Mouse (Mus musculus): ENCODE measurements around the gene Fgf11.

The Fgf11 gene

DNA sequence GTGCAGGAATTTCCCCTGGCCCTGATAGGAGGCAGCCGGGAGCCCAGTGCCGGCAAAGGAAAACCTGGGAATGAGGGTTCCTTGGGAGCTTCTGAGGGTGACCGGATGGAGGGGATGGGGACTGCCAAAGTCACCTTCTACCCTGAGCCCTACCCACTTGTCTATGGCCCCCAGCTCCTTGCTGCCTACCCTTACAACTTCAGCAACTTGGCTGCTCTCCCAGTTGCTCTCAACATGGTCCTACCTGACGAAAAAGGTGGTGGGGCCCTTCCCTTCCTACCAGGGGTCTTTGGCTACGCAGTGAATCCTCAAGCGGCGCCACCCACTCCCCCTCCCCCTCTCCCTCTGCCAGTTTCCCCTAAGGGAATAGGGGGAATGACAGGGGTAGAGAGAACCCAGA lies 22.7 kb downstream of the Fgf11 start:
- no peak for DNase-seq

DNA sequence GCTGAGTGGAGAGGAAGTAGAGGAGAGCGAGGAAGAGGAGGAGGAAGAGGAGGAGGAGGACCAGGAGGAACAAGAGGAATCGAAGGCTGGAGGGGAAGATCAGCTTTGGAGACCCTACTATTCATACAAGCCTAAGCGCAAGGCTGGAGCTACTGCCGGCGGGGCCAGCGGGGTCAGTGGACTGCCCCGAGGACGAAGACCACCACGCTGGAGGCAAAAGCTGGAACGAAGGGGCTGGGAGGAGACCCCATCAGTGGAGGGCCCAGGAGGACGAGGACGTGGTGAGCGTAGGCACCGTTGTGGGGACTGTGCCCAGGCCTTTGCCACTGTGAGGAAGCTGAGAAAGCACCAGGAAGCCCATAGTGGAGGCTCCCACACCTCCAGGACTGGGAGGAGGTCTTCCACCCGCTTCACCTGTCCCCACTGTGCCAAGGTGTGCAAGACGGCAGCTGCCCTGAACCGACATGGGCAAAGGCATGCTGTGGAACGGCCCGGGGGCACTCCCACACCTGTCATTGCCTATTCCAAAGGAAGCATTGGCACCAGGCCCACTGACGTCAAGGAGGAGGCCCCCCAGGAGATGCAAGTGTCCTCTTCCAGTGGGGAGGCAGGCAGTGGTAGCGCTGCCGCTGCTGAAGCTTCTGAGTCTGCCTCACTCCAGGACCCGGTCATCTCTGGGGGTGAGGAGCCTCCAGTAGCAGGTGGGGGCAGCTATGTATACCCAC lies 23.2 kb downstream of the Fgf11 start:
- DNase-seq, result no peak

DNA sequence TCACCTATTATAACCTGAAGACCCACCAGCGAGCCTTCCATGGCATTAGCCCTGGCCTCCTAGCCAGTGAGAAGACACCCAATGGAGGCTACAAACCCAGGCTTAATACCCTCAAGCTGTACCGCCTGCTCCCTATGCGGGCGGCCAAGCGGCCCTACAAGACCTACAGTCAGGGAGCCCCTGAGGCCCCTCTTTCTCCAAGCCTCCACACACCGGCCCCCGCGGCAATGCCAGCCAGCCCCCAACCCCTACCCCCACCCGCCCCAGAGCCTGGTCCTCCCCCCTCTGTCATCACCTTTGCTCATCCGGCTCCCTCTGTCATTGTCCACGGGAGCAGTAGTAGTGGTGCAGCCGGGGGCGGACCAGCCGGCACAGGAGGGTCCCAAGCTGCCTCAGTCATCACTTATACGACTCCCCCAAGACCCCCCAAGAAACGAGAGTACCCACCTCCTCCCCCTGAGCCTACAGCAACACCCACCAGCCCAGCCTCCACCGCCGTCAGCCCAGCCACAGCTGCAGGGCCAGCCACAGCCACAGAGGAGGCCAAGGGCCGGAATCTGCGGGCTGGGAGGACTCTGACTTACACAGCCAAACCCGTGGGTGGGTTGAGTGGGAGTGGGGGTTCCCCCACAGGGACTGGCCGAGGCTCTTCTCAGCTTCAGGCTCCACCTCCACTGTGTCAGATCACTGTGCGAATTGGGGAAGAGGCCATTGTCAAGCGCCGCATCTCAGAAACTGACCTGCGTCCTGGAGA lies 24.0 kb downstream of the Fgf11 start:
- DNase-seq, result no peak

DNA sequence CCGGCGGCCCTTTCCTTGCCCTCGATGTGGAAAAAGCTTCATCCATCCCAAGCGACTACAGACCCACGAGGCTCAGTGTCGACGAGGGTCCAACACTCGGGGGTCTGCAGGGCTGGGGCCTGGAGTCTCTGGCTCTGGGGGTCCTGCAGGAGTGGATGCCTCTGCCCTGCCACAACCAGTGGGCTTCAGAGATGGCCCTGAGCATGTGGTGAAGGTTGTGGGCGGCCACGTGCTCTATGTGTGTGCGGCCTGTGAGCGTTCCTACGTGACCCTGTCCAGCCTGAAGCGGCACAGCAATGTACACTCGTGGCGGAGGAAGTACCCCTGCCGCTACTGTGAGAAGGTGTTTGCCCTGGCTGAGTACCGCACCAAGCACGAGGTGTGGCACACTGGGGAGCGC lies 25.2 kb downstream of the Fgf11 start:
- DNase-seq, result no peak

DNA sequence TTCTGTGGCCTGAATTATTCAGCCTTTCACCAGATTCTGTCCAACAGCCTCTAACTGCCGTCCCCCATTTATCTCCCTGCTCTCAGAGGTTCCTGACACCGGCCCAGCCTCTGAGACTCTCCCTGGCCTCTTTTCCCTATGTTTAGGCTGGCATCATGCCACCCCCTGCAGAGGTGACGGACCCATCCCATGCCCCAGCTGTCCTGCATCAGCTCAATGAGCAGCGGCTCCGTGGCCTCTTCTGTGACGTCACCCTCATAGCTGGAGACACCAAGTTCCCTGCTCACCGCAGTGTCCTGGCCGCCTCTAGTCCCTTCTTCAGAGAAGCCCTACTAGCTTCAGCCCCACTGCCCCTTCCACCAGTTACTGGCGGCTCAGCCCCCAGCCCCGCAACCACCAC lies 25.9 kb downstream of the Fgf11 start:
- DNase-seq, result peak; percentile 29

DNA sequence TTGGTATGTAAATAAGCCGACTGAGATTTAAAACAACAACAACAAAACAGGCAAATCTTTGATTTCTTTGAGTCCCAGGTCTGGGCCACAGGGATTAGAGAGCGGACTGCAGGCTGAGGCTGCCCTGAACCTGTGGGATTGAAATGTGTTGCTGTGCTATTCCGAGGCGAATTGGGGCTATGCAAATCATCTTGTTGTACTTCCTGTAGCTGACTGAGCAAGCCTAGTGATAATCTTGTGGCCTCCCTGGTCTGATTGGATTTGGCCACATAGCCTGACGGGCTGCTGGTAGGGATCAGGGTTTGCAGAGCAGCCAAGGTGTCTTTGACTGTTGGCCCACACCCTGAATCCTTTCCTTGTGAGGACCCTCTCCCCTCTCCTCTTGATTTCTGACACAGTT lies 26.7 kb downstream of the Fgf11 start:
- DNase-seq, result peak; percentile 24

DNA sequence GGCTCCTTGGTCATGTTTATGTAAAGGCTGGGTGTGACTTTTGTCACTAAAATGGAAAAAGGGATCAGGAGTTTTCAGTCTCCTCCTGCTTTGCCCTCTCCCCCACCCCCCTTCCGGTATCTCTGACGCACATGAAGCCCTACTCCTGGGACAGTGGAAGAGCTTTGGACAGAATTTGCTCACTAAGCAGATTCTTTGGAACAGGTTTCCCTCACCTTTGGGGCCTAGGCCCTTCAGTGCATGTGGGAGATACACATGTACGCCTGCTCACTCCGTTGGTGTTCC lies 34.1 kb downstream of the Fgf11 start:
- DNase-seq, result no peak

DNA sequence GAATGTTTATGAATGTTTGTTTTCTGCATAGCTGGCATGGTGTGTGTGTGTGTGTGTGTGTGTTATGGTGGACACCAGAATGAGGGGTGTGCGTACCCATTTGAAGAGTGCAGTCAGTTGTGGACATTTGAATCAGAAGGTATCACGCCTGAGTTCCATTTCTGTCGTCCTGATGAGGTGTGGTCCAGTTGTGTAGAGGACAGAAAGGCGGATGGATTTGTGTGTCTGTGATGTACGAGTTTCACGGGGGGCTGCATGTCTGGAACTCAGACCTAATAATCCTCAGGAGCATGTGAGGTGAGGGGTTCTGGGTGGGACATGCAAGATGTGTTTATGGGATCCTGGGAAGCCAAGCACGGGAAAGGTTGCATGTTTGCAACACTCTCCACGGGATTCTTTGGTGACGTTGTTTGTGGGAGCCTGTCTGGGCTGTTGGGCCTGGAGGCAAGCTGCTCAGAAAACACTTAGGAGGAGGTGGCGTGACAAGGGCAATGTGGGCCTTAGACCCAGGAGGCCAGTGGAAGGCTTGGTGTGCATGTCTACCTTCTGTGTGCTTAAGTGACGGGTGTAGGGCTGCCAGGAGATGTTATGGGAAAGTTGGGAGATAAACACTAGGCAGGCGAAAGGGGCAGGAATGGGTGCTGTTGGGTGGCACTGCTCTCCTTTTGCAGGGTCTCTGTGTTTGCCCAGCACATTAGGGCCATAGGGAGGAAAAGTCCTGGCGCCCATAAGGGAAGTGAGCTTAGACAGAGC lies 34.6 kb downstream of the Fgf11 start:
- DNase-seq, result peak; percentile 19

DNA sequence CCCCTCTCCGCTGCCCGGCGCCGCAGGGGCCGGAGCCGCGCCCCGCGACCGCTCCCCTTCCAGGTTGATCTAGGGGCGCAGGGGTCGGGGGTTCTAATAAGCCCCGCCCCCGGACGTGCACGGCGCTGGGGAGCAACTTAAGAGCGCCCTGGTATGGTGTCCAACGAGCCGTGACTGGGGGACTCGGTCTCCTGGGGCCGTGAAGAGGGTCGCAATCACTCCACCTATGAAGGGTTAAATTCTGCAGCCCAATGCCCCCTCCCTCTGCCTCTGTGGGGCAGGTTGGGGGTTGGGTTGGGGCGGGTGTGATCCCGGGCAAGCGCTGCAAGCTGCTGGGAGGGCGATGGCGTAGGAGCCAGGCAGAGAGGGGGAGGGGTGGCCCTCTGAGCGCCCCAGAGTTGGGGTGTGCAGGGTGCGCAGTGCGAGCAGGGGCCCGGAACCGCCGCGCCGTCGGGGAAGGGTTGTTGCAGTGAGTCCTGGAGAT lies 35.5 kb downstream of the Fgf11 start:
- peak; percentile 79 for DNase-seq

DNA sequence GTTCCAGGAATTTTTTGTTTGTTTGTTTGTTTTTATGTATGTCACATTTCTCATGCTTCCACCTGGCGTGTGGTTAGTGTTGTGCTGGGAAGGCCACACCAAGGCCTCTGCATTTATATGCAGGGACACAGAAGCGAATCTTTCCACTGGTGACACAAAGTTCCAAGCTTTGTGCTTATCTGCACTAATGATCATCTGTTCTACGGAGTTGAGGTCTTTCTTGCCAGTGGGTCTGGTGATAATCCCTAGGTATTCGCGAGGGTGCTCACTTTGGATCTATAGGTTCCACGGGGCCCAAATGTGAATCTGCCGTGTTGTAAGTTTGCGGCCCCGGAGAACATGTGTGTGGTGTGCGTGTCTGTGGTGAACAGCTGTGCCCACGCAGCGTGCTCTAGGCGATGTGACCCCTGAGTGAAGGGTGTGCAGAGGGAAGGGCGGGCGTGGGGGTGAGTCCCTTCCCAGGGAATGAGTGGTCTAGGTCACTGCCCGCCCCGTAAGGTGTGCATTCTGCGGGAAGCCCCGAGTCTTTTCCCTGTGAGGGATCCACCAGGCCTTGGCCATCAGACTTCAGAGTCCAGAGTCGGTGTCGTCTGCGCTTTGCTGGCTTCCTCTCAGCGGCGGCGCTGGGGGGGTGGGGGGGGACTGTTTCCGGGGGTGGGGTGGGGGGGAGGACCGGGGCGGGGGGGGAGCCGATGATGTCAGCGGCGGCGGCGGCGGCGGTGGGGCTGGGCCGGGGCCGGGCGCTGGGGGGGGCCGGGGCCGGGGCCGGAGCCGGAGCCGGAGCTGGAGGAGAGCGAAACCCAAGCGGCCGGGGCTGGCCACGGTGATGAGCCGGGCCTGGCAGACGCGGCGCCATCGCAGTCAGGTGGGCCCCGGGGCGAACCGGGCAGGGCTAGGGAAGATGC lies 36.2 kb downstream of the Fgf11 start, which contains the start of gene Zbtb4:
TSS of gene Zbtb4 (plus strand) at position 692 of the 905 bp plus-strand sequence.
- DNase-seq, result peak; percentile 58

DNA sequence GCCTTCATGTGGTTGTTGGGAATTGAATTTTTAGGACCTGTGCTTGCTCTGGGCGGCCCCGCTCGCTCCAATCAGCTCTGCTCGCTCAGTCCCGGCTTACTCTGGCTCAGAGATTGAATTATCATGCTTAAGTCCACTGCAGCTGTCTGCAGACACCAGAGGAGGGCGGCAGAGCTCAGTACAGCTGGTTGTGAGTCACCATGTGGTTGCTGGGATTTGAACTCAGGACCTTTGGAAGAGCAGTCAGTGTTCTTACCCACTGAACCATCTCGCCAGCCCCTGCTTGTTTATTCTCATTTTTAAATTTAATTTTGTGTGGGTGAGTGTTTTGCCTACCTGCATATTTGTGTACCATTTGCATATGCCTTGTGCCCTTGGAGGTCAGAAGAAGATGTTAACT lies 38.1 kb downstream of the Fgf11 start:
- DNase-seq, result peak; percentile 35

DNA sequence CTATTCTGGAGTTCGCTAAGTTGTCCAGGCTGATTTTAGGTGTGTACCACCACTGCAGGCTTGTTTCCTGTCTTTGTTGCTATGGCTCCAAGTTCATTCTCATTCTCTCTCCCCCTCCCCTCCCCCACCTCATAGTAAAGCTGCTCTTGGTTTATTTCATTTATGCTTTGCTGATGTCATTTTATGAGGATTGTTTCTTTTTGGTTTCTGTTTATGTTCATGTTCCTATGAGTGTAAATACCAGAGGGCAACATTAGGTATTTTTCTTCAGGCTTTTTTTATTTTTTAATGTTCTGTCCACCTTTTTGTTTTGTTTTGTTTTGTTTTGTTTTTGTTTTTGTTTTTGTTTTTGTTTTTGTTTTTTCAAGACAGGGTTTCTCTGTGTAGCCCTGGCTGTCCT lies 39.8 kb downstream of the Fgf11 start, which contains the start of gene Slc35g3:
TSS of gene Slc35g3 (minus strand) at position 101 of the 400 bp plus-strand sequence.
- DNase-seq, result no peak

DNA sequence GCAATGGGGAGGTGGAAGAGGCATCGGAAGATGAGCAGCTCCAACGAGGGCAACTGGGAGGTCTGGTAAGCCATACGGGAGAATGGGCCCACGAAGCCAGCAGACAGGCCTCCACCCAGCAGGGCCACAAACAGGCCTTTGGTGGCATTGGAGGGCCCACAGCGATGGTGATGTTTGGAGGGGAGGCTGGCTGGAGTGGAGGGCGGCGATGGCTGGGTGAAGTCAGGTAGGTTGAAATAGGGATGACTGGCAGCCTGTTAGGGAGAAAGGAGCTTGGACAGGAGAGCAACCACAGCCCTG lies 40.8 kb downstream of the Fgf11 start:
- no peak for DNase-seq

DNA sequence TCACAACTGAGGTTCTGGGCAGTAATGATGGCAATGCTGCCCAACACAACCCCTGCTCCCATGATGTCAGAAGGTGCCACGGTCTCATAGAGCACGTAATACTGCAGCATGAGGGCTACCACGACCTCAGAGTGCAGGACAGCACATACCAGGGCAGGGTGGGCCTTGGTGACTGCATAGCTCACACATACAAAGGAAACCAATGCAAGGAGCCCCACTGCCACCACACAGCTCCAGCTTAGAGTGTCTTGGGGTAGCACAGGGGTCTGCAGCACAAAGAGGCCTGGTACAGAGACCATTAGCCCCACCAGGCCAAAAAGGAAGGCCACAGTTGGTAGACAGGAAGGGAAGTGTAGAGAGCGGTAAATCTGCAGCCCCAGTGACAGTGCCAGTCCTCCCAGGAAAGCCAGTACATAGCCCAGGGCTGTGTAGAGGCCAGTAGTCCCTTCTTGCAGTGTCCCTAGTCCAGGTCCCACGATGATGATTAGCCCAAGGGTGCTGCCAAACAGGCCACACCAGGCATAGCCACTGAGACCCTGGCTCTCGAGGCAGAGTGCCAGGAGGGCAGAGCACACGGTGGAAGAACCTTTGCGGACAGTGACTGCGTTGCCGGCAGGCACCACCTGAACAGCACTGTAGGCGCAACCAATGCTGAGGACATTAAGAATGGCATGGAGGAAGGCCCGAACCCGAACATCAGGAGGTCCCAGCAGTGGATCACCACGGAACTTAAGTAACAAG lies 41.3 kb downstream of the Fgf11 start:
- DNase-seq, result no peak

DNA sequence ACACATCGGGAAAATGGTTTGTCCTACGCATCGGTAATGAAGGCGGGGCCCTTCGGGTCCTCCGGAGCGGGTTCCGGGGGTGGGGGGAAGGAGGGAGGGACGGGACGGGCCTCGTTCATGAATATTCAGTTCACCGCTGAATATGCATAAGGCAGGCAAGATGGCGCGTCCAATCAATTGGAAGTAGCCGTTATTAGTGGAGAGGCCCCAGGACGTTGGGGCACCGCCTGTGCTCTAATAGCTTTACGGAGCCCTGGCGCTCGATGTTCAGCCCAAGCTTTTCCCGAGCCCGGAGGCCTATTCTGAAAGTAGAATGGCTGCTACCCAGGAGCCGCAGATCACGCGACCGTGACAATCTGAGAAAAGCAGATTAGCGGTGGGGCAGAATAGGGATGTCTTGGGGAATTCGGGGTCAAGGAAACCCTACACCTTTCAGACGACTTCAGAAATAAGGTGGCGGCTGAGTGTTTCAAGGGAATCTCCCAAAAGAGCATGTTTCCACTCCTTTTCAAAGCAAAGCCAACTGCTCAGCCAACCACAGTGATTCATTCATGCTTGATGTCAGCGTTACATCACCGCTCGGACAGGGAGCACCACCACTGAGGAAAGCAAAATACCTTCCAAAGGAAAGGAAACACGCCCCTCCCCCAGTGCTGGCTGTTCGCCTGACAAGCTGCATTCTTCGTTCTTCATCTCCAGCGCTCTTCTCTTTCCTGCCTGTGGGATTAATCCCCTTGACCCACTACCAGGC lies 42.5 kb downstream of the Fgf11 start:
- DNase-seq, result peak; percentile 97

DNA sequence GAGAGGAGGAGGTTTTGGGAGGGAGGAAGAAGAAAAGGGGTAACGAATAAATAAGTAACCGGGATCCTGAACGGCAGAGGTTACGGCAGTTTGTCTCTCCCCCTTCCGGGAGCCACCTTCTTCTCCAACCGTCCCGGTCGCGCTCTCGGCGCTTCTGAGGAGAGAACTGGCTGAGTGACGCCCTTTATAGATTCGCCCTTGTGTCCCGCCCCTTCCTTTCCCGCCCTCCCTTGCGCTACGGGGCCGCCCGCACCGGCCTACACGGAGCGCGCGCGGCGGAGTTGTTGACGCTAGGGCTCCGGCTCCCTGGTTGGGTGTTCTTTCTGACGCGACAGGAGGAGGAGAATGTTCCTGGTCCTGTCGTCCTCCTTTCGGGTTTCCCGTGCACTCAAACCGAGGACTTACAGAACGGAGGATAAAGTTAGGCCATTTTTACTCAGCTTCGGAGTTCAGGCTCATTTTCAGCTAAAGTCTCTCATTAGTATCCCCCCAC lies 43.1 kb downstream of the Fgf11 start, which contains the start of gene Polr2a:
TSS of gene Polr2a (minus strand) at position 160 of the 493 bp plus-strand sequence.
- DNase-seq, result peak; percentile 99

DNA sequence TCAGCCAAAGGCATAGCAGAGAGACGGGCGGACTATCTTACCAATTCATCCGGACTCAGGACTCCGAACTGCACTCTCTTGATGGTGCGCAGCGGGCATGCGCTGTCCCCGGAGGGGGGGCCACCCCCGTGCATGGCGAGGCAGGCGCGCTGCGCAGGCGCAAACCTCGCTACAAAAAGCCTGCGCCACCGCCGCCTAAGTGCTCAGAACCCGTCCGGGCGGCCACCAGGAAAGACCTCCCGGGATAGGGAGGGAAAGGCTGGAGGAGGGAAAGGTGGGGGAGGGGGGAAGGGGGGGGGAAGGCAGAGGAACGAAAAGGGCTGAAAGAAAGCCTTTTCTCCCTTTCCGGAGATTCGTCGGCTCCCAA lies 43.6 kb downstream of the Fgf11 start:
- peak; percentile 96 for DNase-seq

DNA sequence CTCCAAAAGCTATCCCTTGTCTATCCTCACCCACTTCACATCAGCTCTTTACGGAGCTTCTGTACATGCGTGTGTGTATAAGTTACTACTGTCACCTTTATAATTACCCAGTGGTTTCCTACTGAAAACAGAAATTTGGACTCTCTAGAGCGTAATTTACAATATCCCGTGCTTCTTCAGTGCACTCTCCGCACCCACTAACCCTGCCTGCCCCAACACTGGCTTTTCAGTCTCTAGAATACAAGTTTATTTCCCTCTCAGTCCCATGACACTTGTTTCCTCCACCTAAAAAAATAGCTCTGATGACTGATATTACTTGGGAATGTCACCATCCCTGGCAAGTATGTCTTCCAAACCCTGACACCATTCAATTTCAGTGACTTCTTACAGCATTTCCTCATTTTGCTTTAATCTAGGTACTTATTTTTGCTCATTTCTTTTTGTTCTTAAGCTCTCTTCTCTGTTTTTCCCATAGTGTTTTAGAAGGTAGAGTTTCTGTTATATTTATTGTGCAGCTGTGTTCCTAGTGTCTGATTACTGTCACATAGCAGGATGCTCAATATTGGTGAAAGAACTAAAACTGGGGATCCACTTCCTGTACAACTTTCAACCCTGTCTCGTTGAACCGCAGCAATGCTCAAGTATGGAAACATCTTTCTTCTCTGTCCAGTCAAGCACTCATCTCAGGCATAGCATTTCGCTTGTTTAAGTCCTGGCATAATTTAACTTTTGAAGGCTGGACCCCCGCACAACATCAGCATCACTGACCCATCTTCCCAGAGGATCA lies 44.2 kb downstream of the Fgf11 start:
- no peak for DNase-seq

DNA sequence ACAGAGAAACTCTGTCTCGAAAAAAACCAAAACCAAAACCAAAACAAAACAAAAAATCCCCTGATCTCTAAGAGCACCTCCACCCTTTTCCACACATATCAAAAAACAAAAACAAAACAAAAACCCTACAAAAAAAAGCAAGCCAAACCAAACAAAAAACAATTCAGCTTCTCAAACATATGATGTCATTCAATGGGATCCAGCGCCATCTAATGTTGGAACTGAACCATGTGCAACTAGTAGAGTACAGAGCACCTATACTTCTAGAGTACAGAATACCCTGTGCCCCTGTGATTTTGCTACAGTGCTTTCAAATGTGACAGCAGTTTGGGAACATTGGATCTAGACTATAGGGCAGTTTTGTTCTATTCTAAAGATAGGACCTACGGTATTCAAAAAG lies 47.0 kb downstream of the Fgf11 start:
- peak; percentile 85 for DNase-seq

DNA sequence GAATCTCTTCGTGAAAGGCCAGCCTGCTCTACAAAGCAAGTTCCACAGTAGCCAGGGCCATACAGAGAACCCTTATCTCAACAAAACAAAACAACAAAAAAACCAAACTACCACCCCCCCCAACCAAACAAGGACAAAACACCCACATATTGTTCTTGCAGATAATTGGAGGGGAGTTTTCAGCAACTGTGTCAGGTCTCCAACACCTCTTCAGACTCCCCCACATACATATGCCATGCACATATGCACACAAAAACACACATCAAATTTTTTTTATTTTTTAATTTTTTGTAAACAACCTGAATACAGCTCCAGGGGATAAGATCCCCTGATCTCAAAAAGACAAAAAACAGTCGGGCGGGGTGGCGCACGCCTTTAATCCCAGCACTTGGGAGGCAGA lies 47.4 kb downstream of the Fgf11 start:
- no peak for DNase-seq
